Mouse (Mus musculus) myocyte (in vitro differentiated cells): ENCODE data around the gene Gm49336. TPM values are rescaled to one million over a fixed set of nuclear protein-coding genes. Genes with fewer than 3 reads are reported as not detected.

Source experiments
- H3K27me3 ChIP-seq: one replicate; pipeline ENCODE4 v1.6.1; 2011; ENCODE audit not compliant: control insufficient read depth, insufficient read depth, insufficient read length
- H3K36me3 ChIP-seq: one replicate; pipeline ENCODE4 v1.6.1; 2011; ENCODE audit not compliant: control insufficient read depth, insufficient read depth
- H3K4me2 ChIP-seq: one replicate; pipeline ENCODE4 v1.6.1; 2011; ENCODE audit warnings: low read depth, control low read depth
- H3K4me3 ChIP-seq: one replicate; pipeline ENCODE4 v1.5.1; 2011; ENCODE audit warnings: mild to moderate bottlenecking, control low read depth, moderate library complexity
- H3K79me2 ChIP-seq: one replicate; pipeline ENCODE4 v1.6.1; 2011; ENCODE audit not compliant: control insufficient read depth, insufficient read depth
- H3ac ChIP-seq: one replicate; pipeline ENCODE4 v1.6.1; 2011; ENCODE audit not compliant: control insufficient read depth, insufficient read length
- CEBPB ChIP-seq: IDR thresholded peaks from 2 replicates; pipeline ENCODE4 v1.6.1; 2011; ENCODE audit warnings: mild to moderate bottlenecking, moderate library complexity; ENCODE audit not compliant: poor library complexity, insufficient read depth, severe bottlenecking
- E2F4 ChIP-seq: IDR thresholded peaks from one replicate; pipeline ENCODE4 v1.6.1; 2011; ENCODE audit warnings: mild to moderate bottlenecking, control low read depth, moderate library complexity; ENCODE audit not compliant: insufficient read depth
- MAX ChIP-seq: IDR thresholded peaks from one replicate; pipeline ENCODE4 v1.6.1; 2011; ENCODE audit warnings: low read depth, mild to moderate bottlenecking, control low read depth
- MYOD1 ChIP-seq, 3 experiments: IDR thresholded peaks; one replicate each; pipeline ENCODE4 v1.6.1; 2011; ENCODE audit warnings: control low read depth in 2 of 3, low read depth in 2 of 3, mild to moderate bottlenecking in 2 of 3, moderate library complexity in 1 of 3; ENCODE audit not compliant: insufficient read length in 2 of 3, control insufficient read depth in 1 of 3
- MYOG ChIP-seq, 3 experiments: IDR thresholded peaks; one replicate each; pipeline ENCODE4 v1.6.1; 2011; ENCODE audit warnings: control low read depth in 2 of 3, low read depth in 2 of 3, mild to moderate bottlenecking in 2 of 3; ENCODE audit not compliant: insufficient read length in 2 of 3, control insufficient read depth in 1 of 3, insufficient read depth in 1 of 3
- POLR2A ChIP-seq: IDR thresholded peaks from one replicate; pipeline ENCODE4 v1.6.1; 2011; ENCODE audit warnings: low read depth, mild to moderate bottlenecking, control low read depth, moderate library complexity; ENCODE audit not compliant: insufficient read length
- POLR2AphosphoS2 ChIP-seq: IDR thresholded peaks from one replicate; pipeline ENCODE4 v1.6.1; 2011; ENCODE audit warnings: low read depth, control low read depth; ENCODE audit not compliant: insufficient read length
- REST ChIP-seq: IDR thresholded peaks from one replicate; pipeline ENCODE4 v1.6.1; 2011; ENCODE audit warnings: mild to moderate bottlenecking, control low read depth, moderate library complexity; ENCODE audit not compliant: insufficient read depth, insufficient read length
- SRF ChIP-seq: IDR thresholded peaks from one replicate; pipeline ENCODE4 v1.6.1; 2011; ENCODE audit warnings: low read depth; ENCODE audit not compliant: control insufficient read depth, insufficient read length
- TCF12 ChIP-seq: IDR thresholded peaks from one replicate; pipeline ENCODE4 v1.6.1; 2011; ENCODE audit warnings: mild to moderate bottlenecking, control low read depth; ENCODE audit not compliant: poor library complexity, insufficient read depth, severe bottlenecking
- TCF3 ChIP-seq: IDR thresholded peaks from one replicate; pipeline ENCODE4 v1.6.1; 2011; ENCODE audit warnings: low read depth, control low read depth; ENCODE audit not compliant: insufficient read length
- USF1 ChIP-seq: IDR thresholded peaks from one replicate; pipeline ENCODE4 v1.6.1; 2011; ENCODE audit warnings: low read depth, mild to moderate bottlenecking, control low read depth, moderate library complexity
- polyA plus RNA-seq: library from polyadenylated mRNA; unstranded; fragments of >200 nt; fragmentation: generic; extraction: Trizol; gene quantifications from one replicate; pipeline ENCODE4 v1.2.1, GENCODE M21; 2012; ENCODE audit warnings: missing spikeins

Gm49336 gene
- polyA plus RNA-seq, 1 experiment: 14.6 TPM

DNA sequence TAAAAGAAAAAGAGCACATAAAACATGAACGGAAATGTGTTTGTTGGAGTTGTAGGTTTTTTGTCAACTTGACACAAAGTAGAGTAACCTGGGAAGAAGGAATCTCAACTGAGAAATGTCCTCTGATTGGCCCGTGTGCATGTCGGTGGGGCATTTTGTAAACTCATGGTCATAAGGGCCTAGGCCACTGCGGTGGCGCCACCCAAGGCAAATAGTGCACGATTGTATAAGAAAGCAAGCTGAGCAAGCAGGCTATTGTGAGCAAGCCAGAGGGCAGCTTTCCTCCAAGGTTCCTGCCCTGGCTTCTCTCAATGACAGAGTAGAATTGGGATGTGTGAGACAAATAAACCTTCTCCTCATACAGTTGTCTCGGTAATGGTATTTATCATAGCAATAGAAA lies 42.1 kb downstream of the Gm49336 start:
- TF ChIP-seq POLR2AphosphoS2 (no peak), TCF3 (no peak), USF1 (no peak), MAX (no peak), POLR2A (no peak), SRF (no peak), E2F4 (no peak), REST (no peak), CEBPB (no peak), MYOD1 (IDR thresholded peaks at IDR 0.05; ENCODE audit: control insufficient read depth in 1 of 3, insufficient read length in 2 of 3, low read depth in 2 of 3) (no peak), TCF12 (no peak)
- Histone ChIP-seq H3ac (no peak overlapping the region), H3K4me2 (no peak overlapping the region), H3K36me3 (no peaks in the 10 kb centered on the region), H3K4me3 (no peak overlapping the region), H3K27me3 (no peaks in the 10 kb centered on the region), H3K79me2 (no peaks in the 10 kb centered on the region)

DNA sequence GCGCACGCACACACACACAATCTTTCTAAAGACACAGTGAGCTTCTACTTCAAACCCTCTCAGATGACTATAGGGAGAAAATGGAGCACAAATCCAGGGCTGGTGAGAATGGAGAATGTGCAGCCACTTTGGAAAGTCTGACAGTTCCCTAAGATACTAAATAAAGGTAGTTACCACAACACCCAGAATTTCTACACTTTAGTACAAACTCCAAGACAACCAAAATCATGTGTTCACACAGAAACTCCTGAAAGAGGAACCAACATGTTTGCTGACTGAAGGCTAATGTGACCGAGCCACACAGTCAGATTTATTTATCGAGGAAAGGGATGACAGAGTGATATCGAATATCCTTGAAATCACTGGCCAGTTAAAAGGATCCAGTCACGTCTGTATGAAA lies 46.3 kb downstream of the Gm49336 start:
- no peaks in the 10 kb centered on the region for H3K36me3 ChIP-seq
- no peak for TF ChIP-seq POLR2AphosphoS2
- no peak overlapping the region for H3ac ChIP-seq
- no peaks in the 10 kb centered on the region for H3K79me2 ChIP-seq
- no peak overlapping the region for H3K4me2 ChIP-seq
- H3K4me3 ChIP-seq: no peak overlapping the region
- H3K27me3 ChIP-seq: no peaks in the 10 kb centered on the region

- Histone ChIP-seq H3K4me2 (no peak within 1 kb of the TSS), H3K36me3 (no peaks in the 10 kb centered on the region), H3ac (no peak within 1 kb of the TSS), H3K27me3 (peaks cover 9% of the 10 kb centered on the region), H3K4me3 (no peak within 1 kb of the TSS), H3K79me2 (no peaks in the 10 kb centered on the region)
- TF ChIP-seq E2F4 (no peak), SRF (no peak), MAX (no peak)
Observed at GRCm38 (mm10) chr14:60196884-60197283, 54.4 kb downstream of the Gm49336 start, which contains the start of gene Atp8a2. Atp8a2 (minus strand) TSS chr14:60197179.

GRCm38 (mm10) chr14:60195999-60196398 lies 55.3 kb downstream of the Gm49336 start:
- Histone ChIP-seq H3ac (no peak overlapping the region), H3K79me2 (no peaks in the 10 kb centered on the region), H3K4me3 (no peak overlapping the region), H3K36me3 (no peaks in the 10 kb centered on the region), H3K27me3 (peaks cover 9% of the 10 kb centered on the region), H3K4me2 (no peak overlapping the region)
- no peak for TF ChIP-seq TCF3
- TF ChIP-seq SRF: no peak
- TF ChIP-seq POLR2A: no peak
- TF ChIP-seq USF1: no peak
- TF ChIP-seq POLR2AphosphoS2: no peak
- TF ChIP-seq MYOG (IDR thresholded peaks at IDR 0.05; ENCODE audit: control insufficient read depth in 1 of 3, insufficient read depth in 1 of 3, insufficient read length in 2 of 3, low read depth in 2 of 3): no peak
- TF ChIP-seq TCF12: no peak
- TF ChIP-seq REST: no peak
- no peak for TF ChIP-seq MYOD1 (IDR thresholded peaks at IDR 0.05; ENCODE audit: control insufficient read depth in 1 of 3, insufficient read length in 2 of 3, low read depth in 2 of 3)
- no peak for TF ChIP-seq CEBPB
- no peak for TF ChIP-seq MAX
- no peak for TF ChIP-seq E2F4

- no peaks in the 10 kb centered on the region for H3K79me2 ChIP-seq
- TF ChIP-seq USF1 (no peak), POLR2AphosphoS2 (no peak), CEBPB (no peak), TCF12 (no peak), MYOG (IDR thresholded peaks at IDR 0.05; ENCODE audit: control insufficient read depth in 1 of 3, insufficient read depth in 1 of 3, insufficient read length in 2 of 3, low read depth in 2 of 3) (no peak), MYOD1 (IDR thresholded peaks at IDR 0.05; ENCODE audit: control insufficient read depth in 1 of 3, insufficient read length in 2 of 3, low read depth in 2 of 3) (no peak), E2F4 (no peak), POLR2A (no peak), SRF (no peak), MAX (no peak), REST (no peak), TCF3 (no peak)
- no peak overlapping the region for H3K4me3 ChIP-seq
- no peak overlapping the region for H3ac ChIP-seq
- no peaks in the 10 kb centered on the region for H3K36me3 ChIP-seq
- no peak overlapping the region for H3K4me2 ChIP-seq
- peaks cover 9% of the 10 kb centered on the region for H3K27me3 ChIP-seq
Observed at GRCm38 (mm10) chr14:60194606-60195005, 56.7 kb downstream of the Gm49336 start.
